Mouse (Mus musculus): ENCODE data around the gene Tmem50b.

DNA sequence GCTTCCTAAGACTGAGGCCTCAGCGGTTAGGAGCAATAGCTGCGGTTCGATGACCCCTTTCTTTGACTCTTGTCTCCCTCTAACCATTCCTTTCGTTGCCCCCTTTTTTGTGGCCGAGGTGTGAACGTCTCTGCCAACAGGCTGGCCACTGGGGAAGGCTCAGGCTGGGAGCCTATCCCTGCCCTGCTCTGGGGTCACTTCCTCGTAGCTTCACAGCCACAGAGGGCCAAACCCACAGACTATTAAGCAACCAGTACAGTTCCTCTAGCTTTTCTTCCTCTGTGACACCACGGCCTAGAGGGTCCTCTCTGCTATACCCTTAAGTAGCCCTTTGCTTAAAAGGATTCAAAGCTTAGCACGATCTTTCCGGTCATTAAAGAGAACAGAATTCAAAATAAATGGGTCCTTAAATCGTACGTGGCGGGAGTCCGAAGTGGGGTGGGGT lies 51.2 kb downstream of the Tmem50b start:
- TF ChIP-seq CTCF (IDR thresholded peaks at IDR 0.05; ENCODE audit: extremely low read depth, insufficient read depth, low read length) = no peak
- TF ChIP-seq POLR2A (IDR thresholded peaks at IDR 0.05; ENCODE audit: extremely low read depth, insufficient read depth, low read length) = no peak
